Mouse (Mus musculus) G1E (cell line): ENCODE measurements at regions not wholly inside any gene's neighbourhood (a gene's known extent, or its start where the extent isn't known, plus 50 kb on each side); places are given as distances from the start of the nearest gene placed in this dataset.

ENCODE experiments used
- CTCF ChIP-seq: IDR thresholded peaks from 2 replicates; pipeline ENCODE4 v1.5.1; 2012; ENCODE audit warnings: low read depth, low read length, inconsistent platforms, mixed read lengths
- GATA1 ChIP-seq: IDR thresholded peaks from 2 replicates; pipeline ENCODE4 v1.6.1; 2012; ENCODE audit warnings: borderline replicate concordance, low read length, inconsistent platforms, mixed read lengths
- TAL1 ChIP-seq: conservative IDR thresholded peaks from 2 replicates; pipeline ENCODE4 v1.6.1; 2012; ENCODE audit warnings: low read depth, low read length, inconsistent platforms, mixed read lengths

DNA sequence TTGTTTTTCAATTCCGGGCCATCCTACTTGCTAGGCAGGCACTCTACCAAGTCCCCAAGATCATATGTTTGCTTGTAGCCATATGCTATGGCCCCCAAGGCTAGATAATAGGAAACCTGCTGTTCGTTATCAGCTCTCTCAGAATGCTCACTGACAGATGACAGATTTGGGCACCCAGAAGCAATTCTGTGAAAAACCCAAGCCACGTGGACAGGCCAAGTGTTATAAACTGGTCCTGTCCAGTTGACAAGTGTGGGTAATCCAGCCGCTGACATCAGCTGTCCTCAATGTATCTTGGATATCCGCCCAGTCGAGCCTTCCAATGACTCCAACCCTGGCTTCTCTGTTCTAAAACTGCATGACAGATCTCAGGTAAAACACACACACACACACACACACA, 92.0 kb upstream of the Ces5a start:
- TF ChIP-seq GATA1 = no peak
- TF ChIP-seq CTCF = no peak
- TF ChIP-seq TAL1 = no peak
